Mouse (Mus musculus) hindbrain, embryonic 13.5 days (tissue): ENCODE results near the gene Gm1993. TPM values are rescaled to one million over a fixed set of nuclear protein-coding genes. Genes with fewer than 3 reads are reported as not detected.
"Not testable (repeated sequence)": the region's sequence is repeated elsewhere in the genome, so short reads cannot be mapped to it uniquely, and the experiment has no call there.

Experiments used
- ATAC-seq: fragments of 200-750 bp; cut with Nextera tagmentation; 2 replicates; pipeline ENCODE4 v1.8.0; 2017; ENCODE audit warnings: moderate TSS enrichment; ENCODE audit not compliant: low FRiP score
- H3K27ac ChIP-seq: fragments of 300-500 bp; sonication (generic); 2 replicates; pipeline ENCODE4 v1.5.1; 2015; ENCODE audit warnings: inconsistent platforms, mild to moderate bottlenecking, moderate library complexity
- H3K27me3 ChIP-seq: fragments of 300-500 bp; sonication (generic); 2 replicates; pipeline ENCODE4 v1.6.1; 2015; ENCODE audit warnings: mild to moderate bottlenecking, inconsistent platforms
- H3K36me3 ChIP-seq: fragments of 300-500 bp; sonication (generic); 2 replicates; pipeline ENCODE4 v1.6.1; 2015; ENCODE audit warnings: mild to moderate bottlenecking, inconsistent platforms
- H3K4me1 ChIP-seq: fragments of 300-500 bp; sonication (generic); replicated peaks from 2 replicates; pipeline ENCODE4 v1.6.1; 2015; ENCODE audit warnings: inconsistent platforms
- H3K4me2 ChIP-seq: fragments of 300-500 bp; sonication (generic); 2 replicates; pipeline ENCODE4 v1.6.1; 2015; ENCODE audit warnings: inconsistent platforms, mild to moderate bottlenecking, moderate library complexity
- H3K4me3 ChIP-seq: fragments of 300-500 bp; sonication (generic); 2 replicates; pipeline ENCODE4 v1.5.1; 2015; ENCODE audit warnings: mild to moderate bottlenecking, inconsistent platforms
- H3K9ac ChIP-seq: fragments of 300-500 bp; sonication (generic); 2 replicates; pipeline ENCODE4 v1.6.1; 2015; ENCODE audit warnings: mild to moderate bottlenecking, inconsistent platforms
- H3K9me3 ChIP-seq: fragments of 300-500 bp; sonication (generic); 2 replicates; pipeline ENCODE4 v1.6.1; 2016; ENCODE audit warnings: inconsistent platforms
- WGBS: fragments of 180-500 bp; shearing (Covaris S2); methylation state at CpG from one replicate; pipeline ENCODE4 v1.1.7; 2015; 5-methylcytosine and 5-hydroxymethylcytosine counted together
- polyA plus RNA-seq: library from polyadenylated mRNA; unstranded; fragments of >200 nt; fragmentation: Nextera tagmentation; extraction: Ambion mirVana; gene quantifications from 2 replicates; pipeline ENCODE4 v1.2.1, GENCODE M21; 2015

Gene Gm1993
- polyA plus RNA-seq = not detected in 2 replicates

- H3K9me3 ChIP-seq, H3K36me3 ChIP-seq, H3K27me3 ChIP-seq, H3K9ac ChIP-seq, H3K4me2 ChIP-seq, H3K27ac ChIP-seq, H3K4me3 ChIP-seq, H3K4me1 ChIP-seq, ATAC-seq: not testable (repeated sequence)
- WGBS = 92% methylated on average over 7 of the region's 7 CpGs
Observed at GRCm38 (mm10) chrX:25570352-25570751, at the start of gene Gm1993. Gene Gm1993 (minus strand): TSS chrX:25570452.
